Mouse (Mus musculus) skeletal muscle tissue, adult 2 months (tissue): ENCODE results near the gene Ctsm.
"Not testable (repeated sequence)": the region's sequence is repeated elsewhere in the genome, so short reads cannot be mapped to it uniquely, and the experiment has no call there.

Source experiments
- DNase-seq: peaks from one replicate; pipeline ENCODE4 v3.0.0-alpha.2; 2012; ENCODE audit warnings: low read depth, low spot score

Gene Ctsm

GRCm38 (mm10) chr13:61541631-61542030 is at the start of gene Ctsm:
Ctsm (minus strand) TSS chr13:61541839.
- DNase-seq, result no peak

GRCm38 (mm10) chr13:61570027-61570426 is 28.4 kb upstream of the Ctsm start, which contains the start of gene Cts3:
Cts3 (minus strand) TSS chr13:61570127.
- no peak for DNase-seq

GRCm38 (mm10) chr13:61568074-61568473 is 26.4 kb upstream of the Ctsm start, which contains the start of gene Gm49352:
Gm49352 (minus strand) TSS chr13:61568174.
- DNase-seq, result not testable (repeated sequence)
